In the genomic region with DNA sequence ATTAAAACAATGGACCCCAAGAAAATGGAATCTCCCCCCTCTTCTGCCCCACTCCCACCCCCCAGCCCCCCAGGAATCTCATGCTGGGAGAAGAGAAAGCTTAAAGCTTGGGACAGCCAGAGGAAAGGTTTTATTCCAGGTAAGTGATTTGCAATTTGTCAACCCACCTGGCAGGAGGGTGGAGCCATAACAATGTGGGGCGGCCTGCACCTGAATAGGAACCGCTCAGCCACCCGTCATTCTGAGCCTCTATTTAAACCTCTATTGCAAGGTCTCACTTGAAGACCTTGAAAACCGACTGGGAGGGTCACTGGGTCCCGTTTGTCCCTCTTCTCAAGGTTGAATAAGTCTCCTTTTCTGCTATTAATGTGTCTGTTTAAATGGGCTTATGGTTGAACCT, we compare ENCODE assay signal across 10 mouse cellular contexts. TPM values are rescaled to one million over a fixed set of nuclear protein-coding genes. Genes with fewer than 3 reads are reported as not detected.
A peak's percentile ranks its signal among the peaks of the same experiment; 100 is the strongest.
DNase-seq lines count a peak whose midpoint lies in the region; ATAC-seq and TF ChIP-seq lines count a peak whose summit lies in the region.
"Had no signal": no experiment of that assay in that cellular context is flagged by ENCODE, and none has a peak within 500 bp of the region (broad histone marks: within the 10 kb centered on the region; RNA-seq: fewer than 3 reads in every experiment).

No protein-coding gene starts in this region.

- TF ChIP-seq POLR2A in heart, adult 2 months (IDR thresholded peaks at IDR 0.05; ENCODE audit: insufficient read depth, low read depth, low read length), result no peak

- no peak for DNase-seq in heart, embryonic 10.5 days (ENCODE audit: low spot score)
- DNase-seq in heart, adult 2 months, result no peak
- DNase-seq in lung, postnatal 0 days (ENCODE audit: low spot score), result no peak
- DNase-seq in lung, postnatal 4 days, result no peak
- peak; percentile 22 for DNase-seq in stomach, postnatal 0 days (ENCODE audit: low spot score)
- no peak for DNase-seq in Muller cell, postnatal 12 days (ENCODE audit: inconsistent ontology term)
- DNase-seq: kidney, adult 8-10 months; layer of hippocampus, postnatal 36 days had no signal

- WGBS in heart, embryonic 10.5 days, result 38% methylated on average over 5 of the region's 5 CpGs
- WGBS in heart, adult 2 months, result 68% methylated on average over 5 of the region's 5 CpGs
- 49% methylated on average over 5 of the region's 5 CpGs for WGBS in lung, postnatal 0 days
- 16% methylated on average over 5 of the region's 5 CpGs for WGBS in hindbrain, embryonic 15.5 days
- 51% methylated on average over 5 of the region's 5 CpGs for WGBS in stomach, postnatal 0 days

- H3K79me2 ChIP-seq in heart, adult 2 months (replicated peaks; ENCODE audit: control insufficient read depth, insufficient read depth, low read length), result no peaks in the 10 kb centered on the region

- H3K9ac ChIP-seq in heart, adult 2 months (ENCODE audit: low read depth, low read length), result no peak overlapping the region
- no peak overlapping the region for H3K9ac ChIP-seq in lung, postnatal 0 days (replicated peaks; ENCODE audit: low read depth)
- H3K9ac ChIP-seq in hindbrain, embryonic 15.5 days, result no peak overlapping the region
- H3K9ac ChIP-seq in stomach, postnatal 0 days (ENCODE audit: low read length), result no peak overlapping the region
- H3K9ac ChIP-seq: liver, embryonic 14.5 days had no signal

- H3K9me3 ChIP-seq in heart, embryonic 10.5 days, result no peaks in the 10 kb centered on the region
- no peaks in the 10 kb centered on the region for H3K9me3 ChIP-seq in lung, postnatal 0 days (ENCODE audit: low read length)
- H3K9me3 ChIP-seq in hindbrain, embryonic 15.5 days, result no peaks in the 10 kb centered on the region
- no peaks in the 10 kb centered on the region for H3K9me3 ChIP-seq in stomach, postnatal 0 days (ENCODE audit: control insufficient read depth, low read length)

- 0 out of 2 replicates have a peak overlapping the region, but pooled peaks have one; percentile 12 for H3K27ac ChIP-seq in heart, embryonic 10.5 days
- H3K27ac ChIP-seq in heart, adult 2 months, result no peak overlapping the region
- no peak overlapping the region for H3K27ac ChIP-seq in lung, postnatal 0 days (ENCODE audit: low read length)
- H3K27ac ChIP-seq in hindbrain, embryonic 15.5 days (replicated peaks), result no peak overlapping the region
- no peak overlapping the region for H3K27ac ChIP-seq in stomach, postnatal 0 days (replicated peaks)
- H3K27ac ChIP-seq: liver, embryonic 14.5 days had no signal

- H3K4me2 ChIP-seq in lung, postnatal 0 days (replicated peaks; ENCODE audit: low read depth, low read length), result peak overlapping the region; percentile 98; the same call in 1 of the 2 replicates
- H3K4me2 ChIP-seq in hindbrain, embryonic 15.5 days, result peak overlapping the region; percentile 70
- H3K4me2 ChIP-seq in stomach, postnatal 0 days (replicated peaks; ENCODE audit: low read depth), result no peak overlapping the region

- no peak overlapping the region for H3K4me3 ChIP-seq in heart, embryonic 10.5 days
- H3K4me3 ChIP-seq in heart, adult 2 months, result no peak overlapping the region; the same call in 1 of the 2 replicates
- no peak overlapping the region for H3K4me3 ChIP-seq in lung, postnatal 0 days (ENCODE audit: low read depth, low read length)
- peak overlapping the region; percentile 70 for H3K4me3 ChIP-seq in hindbrain, embryonic 15.5 days
- H3K4me3 ChIP-seq in stomach, postnatal 0 days (ENCODE audit: low read depth, low read length), result no peak overlapping the region

- ATAC-seq in lung, postnatal 0 days, result no peak
- no peak for ATAC-seq in hindbrain, embryonic 15.5 days (ENCODE audit: low FRiP score, low read depth)
- no peak for ATAC-seq in stomach, postnatal 0 days (ENCODE audit: low FRiP score, low TSS enrichment)

- no peaks in the 10 kb centered on the region; the same call in 1 of the 2 replicates for H3K36me3 ChIP-seq in heart, embryonic 10.5 days
- H3K36me3 ChIP-seq in heart, adult 2 months (ENCODE audit: control insufficient read depth, insufficient read depth, low read length), result peaks cover 16% of the 10 kb centered on the region
- H3K36me3 ChIP-seq in lung, postnatal 0 days (ENCODE audit: insufficient read depth, low read length), result no peaks in the 10 kb centered on the region
- no peaks in the 10 kb centered on the region for H3K36me3 ChIP-seq in hindbrain, embryonic 15.5 days
- no peaks in the 10 kb centered on the region for H3K36me3 ChIP-seq in stomach, postnatal 0 days (ENCODE audit: control insufficient read depth, insufficient read depth, low read length)

- intact Hi-C loops in heart, adult 2 months (cut with DNase I), result loop anchor here (5.0 kb wide), 2 partner anchors 38 to 118 kb away; no protein-coding TSS in a partner anchor

- peaks cover 35% of the 10 kb centered on the region for H3K27me3 ChIP-seq in heart, embryonic 10.5 days (ENCODE audit: insufficient read depth, poor library complexity, severe bottlenecking)
- no peaks in the 10 kb centered on the region for H3K27me3 ChIP-seq in heart, adult 2 months (ENCODE audit: control insufficient read depth, insufficient read depth, low read length)
- H3K27me3 ChIP-seq in lung, postnatal 0 days (replicated peaks; ENCODE audit: insufficient read depth, low read length), result no peaks in the 10 kb centered on the region
- no peaks in the 10 kb centered on the region for H3K27me3 ChIP-seq in hindbrain, embryonic 15.5 days
- H3K27me3 ChIP-seq in stomach, postnatal 0 days (ENCODE audit: control insufficient read depth, insufficient read depth, low read length), result no peaks in the 10 kb centered on the region

- no peak for TF ChIP-seq EP300 in heart, adult 2 months (IDR thresholded peaks at IDR 0.05; ENCODE audit: insufficient read depth, low read depth, low read length)
- TF ChIP-seq EP300 in lung, postnatal 0 days (IDR thresholded peaks at IDR 0.05), result no peak
- no peak for TF ChIP-seq EP300 in stomach, postnatal 0 days (optimal IDR thresholded peaks at IDR 0.05)

- peaks cover 70% of the 10 kb centered on the region for H3K4me1 ChIP-seq in heart, embryonic 10.5 days
- peaks cover 30% of the 10 kb centered on the region for H3K4me1 ChIP-seq in heart, adult 2 months (ENCODE audit: control insufficient read depth, insufficient read depth, low read length)
- H3K4me1 ChIP-seq in lung, postnatal 0 days (ENCODE audit: insufficient read depth, low read depth, low read length), result peaks cover 21% of the 10 kb centered on the region; the same call in 1 of the 2 replicates
- H3K4me1 ChIP-seq in hindbrain, embryonic 15.5 days (replicated peaks), result peaks cover 41% of the 10 kb centered on the region
- H3K4me1 ChIP-seq in stomach, postnatal 0 days (replicated peaks; ENCODE audit: control insufficient read depth, insufficient read depth), result peaks cover 2% of the 10 kb centered on the region; the same call in 1 of the 2 replicates

- no peak for TF ChIP-seq CTCF in heart, adult 2 months (IDR thresholded peaks at IDR 0.05)
- TF ChIP-seq CTCF in lung, postnatal 0 days (IDR thresholded peaks at IDR 0.05), result no peak
- no peak for TF ChIP-seq CTCF in stomach, postnatal 0 days (IDR thresholded peaks at IDR 0.05; ENCODE audit: low read depth)

RNA-seq across cellular contexts. Expression of a gene that starts 3.6 kb away (rescaled TPM):
- 0.88 and 0.99 TPM in 2 replicates for polyA plus RNA-seq in heart, embryonic 10.5 days (2016; fragmentation: Nextera tagmentation; extraction: Ambion mirVana)
- total RNA-seq in heart, adult 2 months (2021), result 10 to 100 TPM; 33.7 to 34.1 TPM
- polyA plus RNA-seq in heart, adult 2 months (2012; rRNA removed), result 9.5 and 19.2 TPM in 2 replicates
- 1.6 and 2.0 TPM in 2 replicates for polyA plus RNA-seq in lung, postnatal 0 days (2015; fragmentation: Nextera tagmentation; extraction: Ambion mirVana)
- 2.4 and 3.0 TPM in 2 replicates for polyA plus RNA-seq in hindbrain, embryonic 15.5 days (2015; fragmentation: Nextera tagmentation; extraction: Ambion mirVana)
- polyA plus RNA-seq in stomach, postnatal 0 days (2015; fragmentation: Nextera tagmentation; extraction: Ambion mirVana), result 0.57 and 1.1 TPM in 2 replicates
